Mouse (Mus musculus) kidney, postnatal 4 days (tissue): ENCODE data around the gene Spata2l.
"Not testable (repeated sequence)": the region's sequence is repeated elsewhere in the genome, so short reads cannot be mapped to it uniquely, and the experiment has no call there.

Experiments
- DNase-seq, 2 experiments: peaks; one replicate each; pipeline ENCODE4 v3.0.0; 2021; ENCODE audit warnings: mixed read lengths in 2 of 2

Gene Spata2l

GRCm38 (mm10) chr8:123244382-123244781 is 8.3 kb upstream of the Spata2l start:
- no peak for DNase-seq

- DNase-seq, result no peak
Observed at GRCm38 (mm10) chr8:123243053-123243452, 7.0 kb upstream of the Spata2l start.

GRCm38 (mm10) chr8:123242107-123242923 is 6.3 kb upstream of the Spata2l start:
- DNase-seq, result no peak

GRCm38 (mm10) chr8:123239398-123239797 is 3.4 kb upstream of the Spata2l start:
- no peak for DNase-seq

- DNase-seq, result peak; percentile 26 to 35
Observed at GRCm38 (mm10) chr8:123234918-123235519, 1.0 kb downstream of the Spata2l start.

DNA sequence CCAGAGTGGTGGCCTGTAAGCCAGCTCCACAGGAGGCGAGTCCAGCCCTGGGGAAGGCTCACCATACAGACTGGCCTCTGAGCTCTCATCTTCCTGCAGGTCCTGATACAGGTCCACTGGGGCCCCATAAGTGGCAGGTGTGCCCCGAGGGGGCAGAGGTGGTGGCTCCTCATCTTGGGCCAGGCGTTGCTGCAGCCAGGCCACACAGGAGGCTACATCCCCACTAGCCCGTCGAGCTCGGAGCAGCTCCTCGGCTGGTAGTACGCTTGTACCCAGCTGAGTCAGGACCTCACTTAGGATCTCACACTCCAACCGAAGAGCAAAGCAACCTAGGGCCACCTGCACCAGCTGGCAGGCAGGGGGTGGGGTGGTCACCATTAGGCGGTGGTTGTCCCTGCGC is 2.3 kb downstream of the Spata2l start:
- no peak for DNase-seq

GRCm38 (mm10) chr8:123233300-123233699 is 2.7 kb downstream of the Spata2l start:
- no peak for DNase-seq

- no peak for DNase-seq
Observed at GRCm38 (mm10) chr8:123232553-123232952, 3.5 kb downstream of the Spata2l start.

GRCm38 (mm10) chr8:123231742-123232141 is 4.3 kb downstream of the Spata2l start:
- DNase-seq, result peak; percentile 52 to 59

- DNase-seq, result not testable (repeated sequence)
Observed at GRCm38 (mm10) chr8:123230326-123230725, 5.7 kb downstream of the Spata2l start.

GRCm38 (mm10) chr8:123228416-123228815 is 7.6 kb downstream of the Spata2l start:
- DNase-seq, result no peak

DNA sequence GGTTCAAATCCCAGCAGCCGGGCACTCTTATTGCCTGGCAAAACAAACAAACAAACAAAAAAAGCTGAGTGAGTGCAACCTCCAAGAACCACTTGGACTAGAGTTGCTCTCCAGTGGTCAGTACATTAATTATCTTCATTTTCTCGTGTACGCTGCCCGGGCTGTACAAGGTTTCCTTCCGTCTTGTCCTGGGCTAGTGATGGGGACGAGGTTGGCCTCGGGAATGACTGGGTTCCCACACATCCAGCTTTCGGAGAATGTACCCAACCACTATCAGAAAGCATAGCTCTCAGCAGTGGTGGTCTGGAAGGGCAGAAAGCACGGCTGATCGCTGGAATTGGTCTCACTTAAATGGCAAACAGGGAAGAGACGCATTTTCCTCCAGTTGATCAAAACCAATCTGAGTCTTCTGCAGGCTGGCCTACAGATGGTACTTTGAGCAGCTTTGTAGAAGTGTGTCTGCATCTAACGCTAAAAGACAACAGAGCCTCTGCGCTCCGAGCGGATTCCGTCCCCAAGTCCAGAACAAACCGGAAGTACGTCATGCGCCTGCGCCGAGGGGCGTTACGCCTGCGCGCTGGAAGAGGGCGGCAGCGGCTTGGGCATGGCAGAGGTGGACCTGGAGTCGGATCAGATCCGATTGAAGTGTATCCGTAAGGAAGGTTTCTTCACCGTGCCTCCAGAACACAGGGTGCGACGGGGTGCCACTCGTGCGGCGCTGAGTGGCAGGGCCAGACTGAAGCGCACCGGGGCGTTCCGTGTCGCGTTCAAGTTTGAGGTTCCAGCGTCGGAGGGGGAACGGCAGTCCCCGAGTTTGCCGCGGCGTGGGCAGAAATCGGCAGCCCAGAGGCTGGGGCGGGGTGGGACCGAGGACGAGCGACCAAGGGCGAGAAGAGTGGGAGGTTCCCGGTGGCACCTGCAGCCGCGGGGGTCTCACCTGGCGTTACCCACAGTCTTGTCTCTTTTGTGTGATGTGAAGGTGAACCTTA is 11.5 kb downstream of the Spata2l start, which contains the start of gene Cdk10:
Gene Cdk10, plus strand, starts transcription at position 565 of the 989 bp plus-strand sequence.
- DNase-seq, result peak; percentile 96

DNA sequence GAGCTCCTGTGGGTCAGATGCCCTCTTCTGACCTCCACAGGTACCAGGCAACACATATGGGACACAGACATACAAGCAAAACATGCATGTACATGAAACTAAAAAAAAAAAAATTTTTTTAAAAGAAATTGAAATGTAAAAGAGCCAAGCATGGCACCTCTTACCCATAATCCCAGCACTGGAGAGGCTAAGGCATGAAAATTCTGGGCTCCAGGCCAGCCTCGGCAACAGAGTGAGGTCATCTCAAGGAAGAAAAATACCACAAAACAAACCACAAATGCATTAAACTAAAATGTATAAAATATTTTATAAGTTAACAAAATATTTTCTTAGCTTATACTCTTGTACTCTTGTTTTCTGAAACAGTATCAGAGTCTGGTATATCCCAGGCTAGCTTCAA is 15.1 kb downstream of the Spata2l start:
- no peak for DNase-seq

DNA sequence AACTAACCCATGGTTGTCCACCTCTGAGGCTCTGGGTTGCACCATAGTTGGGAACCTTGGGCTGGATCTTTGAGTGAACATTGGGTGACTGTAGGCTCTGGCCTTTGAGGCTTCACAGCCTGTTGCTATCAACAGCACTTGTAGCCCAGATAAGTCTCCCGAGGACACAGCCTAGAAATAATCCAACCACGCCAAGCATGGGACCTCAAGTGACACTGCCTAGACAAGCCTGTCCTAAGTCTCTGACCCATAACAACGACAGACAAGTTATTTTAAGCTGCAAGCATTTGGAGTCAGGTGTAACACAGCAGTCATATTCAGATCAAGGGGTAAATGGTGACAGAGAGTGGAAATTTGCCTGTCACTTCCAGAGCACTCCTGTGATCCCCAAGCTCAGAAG is 20.6 kb downstream of the Spata2l start:
- no peak for DNase-seq

- peak in 1 of 2 experiments; percentile 39 for DNase-seq
Observed at GRCm38 (mm10) chr8:123213118-123213772, 22.8 kb downstream of the Spata2l start.

GRCm38 (mm10) chr8:123212321-123213117 is 23.5 kb downstream of the Spata2l start, which contains the start of the genes Chmp1a and Spata33:
Gene Chmp1a (minus strand): TSS chr8:123212763.
Gene Spata33 (plus strand): TSS chr8:123212832.
- peak; percentile 95 to 97 for DNase-seq

- no peak for DNase-seq
Observed at GRCm38 (mm10) chr8:123211876-123212275, 24.2 kb downstream of the Spata2l start.

- DNase-seq, result no peak
Observed at GRCm38 (mm10) chr8:123203571-123203970, 32.5 kb downstream of the Spata2l start.

DNA sequence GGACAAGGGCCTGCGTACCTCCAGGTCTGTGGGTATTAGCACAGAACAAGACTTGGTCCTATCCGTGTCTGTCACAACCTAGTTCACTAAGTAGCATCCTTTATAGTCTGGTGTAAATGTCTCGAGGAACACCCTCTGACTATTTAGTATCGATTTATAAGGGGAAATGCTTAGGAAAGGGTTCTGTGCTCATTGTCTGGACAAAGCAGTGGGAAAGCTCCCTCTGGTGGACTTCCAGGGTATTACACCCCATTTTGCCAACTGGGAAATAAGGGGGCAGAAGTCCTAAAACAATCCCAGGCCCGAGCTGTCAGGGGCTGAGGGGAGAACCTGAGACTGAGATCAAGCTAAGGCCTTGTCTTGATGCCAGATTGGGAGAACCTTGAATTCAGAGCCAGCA is 33.7 kb downstream of the Spata2l start:
- DNase-seq, result peak; percentile 86 to 87

- no peak for DNase-seq
Observed at GRCm38 (mm10) chr8:123199864-123200263, 36.2 kb downstream of the Spata2l start.

GRCm38 (mm10) chr8:123197016-123197415 is 39.0 kb downstream of the Spata2l start:
- DNase-seq, result peak; percentile 25 to 38
